Mouse (Mus musculus): ENCODE data around the gene Tmem184c. TPM values are rescaled to one million over a fixed set of nuclear protein-coding genes. Genes with fewer than 3 reads are reported as not detected.

Gene Tmem184c
- total RNA-seq (2021) (10 to 100 TPM; 35.6 to 36.9 TPM), polyA plus RNA-seq (2012; rRNA removed) (10.1 and 10.2 TPM in 2 replicates)
- long read RNA-seq, transcript Tmem184c-201 (10 exons, 2,678 nt): major isoform, 37 of 39 reads
- long read RNA-seq, partial matches to known transcripts: 1 of 39 reads
- long read RNA-seq, other reads (novel, unspliced or antisense): 1 of 39 reads

DNA sequence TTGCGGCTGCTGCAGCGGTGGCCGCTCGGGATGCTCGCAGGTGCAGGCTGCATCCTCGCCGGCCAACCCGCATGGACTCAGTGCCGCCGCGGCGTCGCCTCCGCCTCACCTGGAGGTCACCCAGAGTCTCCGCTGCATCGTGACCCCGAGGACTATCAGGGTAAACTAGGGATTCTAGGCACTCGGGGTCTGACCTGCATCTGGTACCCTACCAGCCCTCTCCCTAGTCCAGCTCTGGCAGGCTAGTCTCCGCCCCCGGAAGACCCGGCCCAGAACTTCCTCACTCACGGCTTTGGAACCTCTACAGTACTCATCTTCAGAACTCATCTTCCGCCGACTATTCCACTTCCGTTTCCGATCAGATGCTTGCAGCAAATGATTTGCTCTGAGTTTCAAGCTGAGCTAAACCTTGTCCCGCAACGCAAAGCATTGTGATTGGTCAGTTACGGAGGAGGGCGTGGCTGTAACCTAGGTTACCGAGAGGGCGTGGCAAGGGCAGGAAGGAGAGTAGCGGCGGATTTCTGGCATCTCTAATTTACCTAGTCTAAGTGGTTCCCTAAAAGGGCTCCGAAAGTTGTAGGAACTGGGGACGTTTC lies at the start of gene Tmem184c:
Gene Tmem184c, minus strand, starts transcription at position 325 of the 596 bp plus-strand sequence.
- DNase-seq: peak; percentile 98

DNA sequence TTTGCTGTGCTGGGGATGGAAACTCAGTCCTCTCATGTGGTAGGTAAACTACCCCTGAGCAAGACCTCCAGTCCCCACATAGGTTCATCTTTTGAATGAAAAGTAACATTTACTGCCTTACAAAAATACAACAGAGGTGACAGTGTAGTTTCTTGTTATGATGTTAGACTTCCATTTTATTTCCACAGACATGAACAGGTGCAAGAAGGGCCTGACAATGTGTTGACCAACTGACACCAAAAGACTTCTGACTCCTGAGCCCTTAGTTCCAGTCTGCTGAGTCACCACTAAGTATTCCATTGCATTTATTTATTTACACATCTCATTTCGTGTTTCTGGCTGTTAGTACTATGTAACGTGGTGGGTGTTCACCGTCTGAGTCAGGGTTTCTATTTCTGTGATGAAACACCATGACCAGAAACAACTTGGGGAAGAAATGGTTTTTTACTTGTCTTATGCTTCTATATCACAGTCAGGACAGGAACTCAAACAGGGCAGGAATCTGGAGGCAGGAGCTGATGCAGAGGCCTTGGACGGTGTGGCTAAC lies 49.1 kb upstream of the Tmem184c start:
- DNase-seq: no peak

GRCm38 (mm10) chr8:77658356-77658755 lies 47.9 kb upstream of the Tmem184c start:
- no peak for DNase-seq

- DNase-seq: no peak
These were observed 40.2 kb upstream of the Tmem184c start for GRCm38 (mm10) chr8:77650646-77651190.

- no peak for DNase-seq
These were observed 29.8 kb upstream of the Tmem184c start for GRCm38 (mm10) chr8:77640093-77640839.

DNA sequence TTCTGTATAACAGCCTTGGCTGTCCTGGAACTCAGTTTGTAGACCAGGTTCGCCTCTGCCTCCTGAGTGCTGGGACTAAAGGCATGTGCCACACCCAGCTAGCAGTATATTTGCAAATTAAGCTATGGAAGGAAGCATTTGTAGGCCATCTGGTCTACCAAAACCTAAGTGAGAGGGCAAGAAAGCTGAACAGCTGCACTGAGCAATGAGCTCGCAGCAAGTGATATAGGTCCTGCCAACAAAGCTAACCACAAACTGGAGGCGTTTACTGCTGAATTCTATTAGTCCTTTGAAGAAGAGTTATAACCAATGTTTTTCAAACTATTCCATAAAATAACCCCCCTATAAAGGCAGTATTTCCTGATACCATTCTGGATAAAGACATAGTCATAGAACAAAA lies 27.1 kb upstream of the Tmem184c start:
- no peak for DNase-seq

GRCm38 (mm10) chr8:77634035-77634434 lies 23.5 kb upstream of the Tmem184c start:
- DNase-seq: no peak

DNA sequence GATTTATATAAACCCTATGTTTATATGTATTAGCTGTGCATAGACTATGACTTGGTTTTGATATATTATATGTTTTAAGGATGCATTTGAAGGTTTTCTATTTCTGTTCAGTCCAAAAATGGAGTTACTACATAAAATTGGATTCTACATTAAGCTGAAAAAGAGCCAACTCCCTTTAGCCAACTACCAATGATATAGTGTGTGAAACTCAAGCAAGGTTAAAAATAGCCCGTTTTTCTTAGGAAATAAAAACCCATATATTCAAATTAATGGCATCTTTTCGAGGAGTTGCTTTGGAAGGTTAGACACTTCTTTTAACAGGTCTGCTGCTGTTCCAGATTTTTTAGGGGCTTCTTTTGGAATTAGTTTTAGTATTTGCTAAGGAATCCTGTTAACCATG lies 22.7 kb upstream of the Tmem184c start:
- no peak for DNase-seq

- no peak for DNase-seq
These were observed 20.2 kb upstream of the Tmem184c start for GRCm38 (mm10) chr8:77630691-77631090.

DNA sequence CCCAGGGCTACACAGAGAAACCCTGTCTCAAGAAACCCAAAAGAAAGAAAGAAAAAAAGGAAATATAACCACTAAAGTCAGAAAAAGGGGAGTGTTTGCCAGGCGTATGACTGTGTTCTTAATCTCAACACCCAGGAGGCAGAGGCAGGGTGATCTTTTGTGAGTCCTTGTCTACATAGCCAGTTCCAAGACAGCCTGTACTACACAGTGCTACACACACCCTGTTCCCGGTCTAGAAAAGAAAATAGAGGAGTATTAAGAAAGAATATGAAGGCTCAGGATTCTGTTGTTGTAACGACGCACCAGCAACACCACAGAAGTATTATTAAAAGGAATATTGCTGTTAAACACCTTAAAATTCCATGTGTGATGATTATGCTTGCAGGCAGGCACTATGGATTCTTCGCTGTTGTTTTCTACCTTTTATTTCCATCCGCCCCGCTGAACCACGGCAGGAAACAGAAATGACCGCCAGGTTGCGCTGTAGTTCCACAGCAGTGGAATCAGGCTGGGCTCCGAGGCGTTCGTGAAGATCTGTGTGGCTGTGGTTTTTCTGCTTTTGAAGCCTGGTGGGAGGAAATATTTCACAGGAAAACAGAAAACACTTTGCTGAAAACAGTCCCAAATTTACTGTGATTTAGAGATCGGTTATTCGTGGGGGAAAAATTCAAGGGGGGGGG lies 19.5 kb upstream of the Tmem184c start:
- DNase-seq: peak; percentile 76

DNA sequence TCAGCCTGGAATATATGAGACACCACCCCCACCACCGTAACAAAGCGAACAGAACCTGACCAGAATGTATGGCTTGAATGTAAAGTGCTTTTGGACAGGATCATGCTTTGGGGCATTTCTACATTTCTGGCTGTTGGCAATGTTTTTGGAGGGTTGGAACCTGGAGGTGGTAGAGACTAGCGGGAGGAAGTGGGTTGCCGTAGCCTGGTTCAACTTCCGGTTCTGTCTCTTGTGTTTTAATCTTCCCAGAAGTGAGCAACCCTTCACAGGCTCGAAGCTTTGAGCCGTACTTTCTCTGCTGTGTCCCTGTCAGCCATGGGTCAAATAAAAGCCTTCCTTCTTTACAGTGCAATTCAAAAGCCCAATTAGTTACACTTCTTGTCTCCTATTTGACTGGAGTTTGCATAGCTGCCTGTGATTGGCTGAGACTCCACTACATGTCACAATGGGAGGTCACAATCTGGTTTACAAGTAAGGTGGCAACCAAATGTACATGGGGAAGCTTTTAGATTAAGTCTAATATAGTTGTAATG lies 13.2 kb upstream of the Tmem184c start:
- no peak for DNase-seq

DNA sequence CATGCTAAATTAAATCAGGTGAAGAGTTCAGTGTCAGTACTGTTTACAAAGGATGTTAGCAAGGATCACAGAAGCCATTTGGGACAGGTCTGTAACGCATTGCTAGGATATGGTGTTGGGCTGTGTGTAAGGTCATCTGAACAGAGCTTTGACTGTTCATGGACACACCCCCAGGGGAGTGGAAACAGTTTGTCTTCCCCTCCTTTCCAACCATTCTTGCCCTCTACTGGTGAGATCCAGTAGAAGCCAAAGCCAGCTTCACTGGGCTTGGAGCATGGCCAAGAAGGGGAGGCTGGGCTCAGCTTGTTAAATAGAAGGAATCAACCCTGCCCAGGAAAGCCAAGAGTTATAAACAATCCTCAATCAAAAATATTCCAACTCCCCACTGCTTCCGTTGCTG lies 7.4 kb upstream of the Tmem184c start:
- peak; percentile 65 for DNase-seq

GRCm38 (mm10) chr8:77609621-77610020 lies 877 bp downstream of the Tmem184c start:
- DNase-seq: no peak

DNA sequence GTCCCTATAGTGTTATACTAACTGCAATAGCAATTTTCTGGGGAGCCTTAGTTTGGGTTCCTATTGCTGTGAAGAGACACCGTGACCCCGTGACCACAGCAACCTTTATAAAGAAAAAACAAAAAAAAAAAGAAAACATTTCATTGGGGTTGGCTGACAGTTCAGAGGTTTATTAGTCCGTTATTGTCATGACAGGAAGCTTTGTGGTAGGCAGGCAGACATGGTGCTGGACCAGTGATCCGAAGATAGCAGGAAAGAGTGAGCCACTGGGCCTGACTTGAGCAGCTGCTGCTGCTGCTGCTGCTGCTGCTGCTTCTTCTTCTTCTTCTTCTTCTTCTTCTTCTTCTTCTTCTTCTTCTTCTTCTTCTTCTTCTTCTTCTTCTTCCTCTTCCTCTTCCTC lies 26.3 kb downstream of the Tmem184c start:
- no peak for DNase-seq

DNA sequence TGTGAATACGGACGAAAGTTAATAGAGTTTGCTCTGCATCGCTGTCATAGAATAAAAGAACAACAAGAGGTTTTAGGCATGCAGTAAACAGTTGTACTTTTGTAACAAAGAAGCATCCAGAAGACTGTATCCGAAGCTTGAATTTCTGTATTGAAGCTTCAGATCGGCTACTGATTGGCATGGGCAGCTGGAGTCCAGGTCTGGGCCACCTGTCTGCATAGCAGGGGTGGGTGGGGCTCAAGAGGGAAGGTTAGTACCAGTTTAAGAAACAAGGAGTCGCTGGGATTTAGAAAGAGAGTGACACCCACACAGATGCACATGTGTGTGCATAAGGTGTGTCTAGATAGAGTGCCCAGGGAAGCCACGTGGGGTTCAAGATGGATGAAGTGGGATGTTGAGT lies 32.8 kb downstream of the Tmem184c start:
- no peak for DNase-seq

- no peak for DNase-seq
These were observed 36.3 kb downstream of the Tmem184c start for GRCm38 (mm10) chr8:77574229-77574628.

DNA sequence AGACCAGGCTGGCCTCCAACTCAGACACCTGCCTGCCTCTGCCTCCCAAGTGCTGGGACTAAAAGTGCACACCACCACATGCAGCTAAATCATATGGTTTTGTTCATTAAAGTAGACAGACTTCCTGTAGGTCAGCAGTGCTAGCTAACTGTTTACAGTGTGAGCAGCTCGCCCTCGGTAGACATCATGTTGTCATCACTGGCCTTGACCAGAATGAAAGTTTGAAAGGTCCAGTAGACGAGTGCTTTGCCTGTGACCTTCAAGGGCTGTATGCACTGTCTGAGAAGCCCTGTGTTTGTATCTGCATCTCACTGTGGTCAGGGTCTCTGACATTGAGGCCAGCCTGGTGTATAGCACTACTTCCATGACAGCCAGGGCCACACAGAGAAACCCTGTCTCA lies 49.1 kb downstream of the Tmem184c start:
- peak; percentile 59 for DNase-seq

DNA sequence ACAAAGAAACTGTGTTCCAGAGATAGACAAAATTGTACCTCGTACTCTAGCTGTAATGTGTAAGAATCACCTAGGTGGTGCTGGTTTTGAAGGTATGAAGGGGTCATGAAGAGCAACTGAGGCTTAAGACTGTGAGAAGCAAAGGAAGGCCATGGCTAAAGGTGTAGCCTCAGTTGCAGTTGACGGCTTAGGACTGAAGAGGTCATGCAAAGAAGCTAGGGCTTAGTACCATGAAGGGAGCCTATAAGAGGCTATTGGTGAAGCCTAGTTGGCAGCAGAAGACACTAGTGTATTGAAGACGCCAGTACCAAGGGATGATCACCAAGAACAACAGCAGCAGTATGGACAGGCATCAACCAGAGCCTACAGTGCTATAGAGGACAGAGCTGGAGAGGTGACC lies 58.0 kb downstream of the Tmem184c start:
- DNase-seq: no peak

- DNase-seq: peak; percentile 60
These were observed 60.5 kb downstream of the Tmem184c start for GRCm38 (mm10) chr8:77549881-77550580.

DNA sequence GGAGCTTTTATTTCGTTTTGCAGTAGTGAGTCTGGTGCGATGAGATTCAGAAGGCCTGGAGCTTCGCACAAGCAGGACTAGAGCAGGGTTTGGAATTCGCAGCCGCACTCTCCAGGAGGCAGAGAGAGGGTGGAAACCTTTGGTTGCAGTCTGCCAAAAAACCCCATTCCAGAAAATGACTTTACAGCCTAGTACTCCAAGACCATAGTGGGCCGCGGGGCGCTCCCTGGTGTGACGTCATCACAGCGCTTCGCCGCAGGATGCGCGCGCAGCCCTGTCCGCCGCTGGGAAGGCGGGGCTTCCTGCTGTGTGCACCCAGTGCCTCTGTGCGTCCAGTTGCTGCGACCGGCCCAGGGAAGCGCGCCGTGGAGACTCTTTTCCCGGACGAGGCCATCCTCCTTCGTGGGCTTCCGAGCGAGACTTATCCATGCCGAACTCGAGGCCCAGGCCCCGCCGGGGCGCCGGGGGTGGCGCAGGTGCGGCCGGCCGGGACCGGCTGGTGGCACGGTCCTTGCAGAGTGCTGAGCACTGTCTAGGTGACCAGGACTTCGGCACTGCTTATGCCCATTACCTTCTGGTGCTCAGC lies 61.3 kb downstream of the Tmem184c start, which contains the start of gene Prmt9:
Gene Prmt9, plus strand, starts transcription at position 277 of the 586 bp plus-strand sequence.
- peak; percentile 96 for DNase-seq

Data from adrenal gland, adult 2 months (tissue).